Mouse (Mus musculus) heart, postnatal 0 days (tissue): ENCODE data around the gene Plce1.

Source experiments
- CTCF ChIP-seq: IDR thresholded peaks from 2 replicates; pipeline ENCODE4 v1.5.1; 2016; ENCODE audit warnings: antibody characterized with exemption, control low read depth, low read depth
- EP300 ChIP-seq: IDR thresholded peaks from 2 replicates; pipeline ENCODE4 v1.6.1; 2016; ENCODE audit warnings: antibody characterized with exemption, low read depth

DNA sequence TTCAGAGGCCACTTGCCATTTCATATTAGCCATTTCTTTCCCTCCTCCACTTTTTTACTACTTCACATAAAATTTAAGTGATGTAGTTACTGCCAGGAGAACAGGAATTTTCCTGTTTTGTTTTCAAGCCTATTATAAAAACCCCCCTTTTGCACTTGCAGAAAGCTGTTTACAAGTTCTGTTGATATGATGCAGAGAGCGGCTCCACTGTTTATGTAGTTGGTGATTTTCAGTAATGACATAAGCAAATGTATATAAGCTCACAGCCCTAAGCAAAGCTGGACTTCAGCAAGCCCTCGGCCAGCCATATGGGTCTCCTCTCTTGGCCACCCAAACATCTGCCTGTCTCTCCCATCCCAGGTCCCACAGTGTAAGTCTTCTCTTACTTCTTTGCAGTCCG, 59.6 kb downstream of the Plce1 start:
- TF ChIP-seq CTCF (no peak), EP300 (no peak)
